Mouse (Mus musculus) heart, adult 8-10 months (tissue): Measurements from ENCODE around the gene Fgf9. TPM values are rescaled to one million over a fixed set of nuclear protein-coding genes. Genes with fewer than 3 reads are reported as not detected.

Source experiments
- total RNA-seq, 4 experiments: library from RNA; stranded (reverse); gene quantifications; 2 replicates each; pipeline ENCODE4 v1.2.4; 2022

The Fgf9 gene
- total RNA-seq, 4 experiments from 2014 or later = 7.3 to 9.1 (median 7.7) TPM

Other genes with a start within 250 kb of the Fgf9 start
- under 1 TPM in 1 of 4 experiments, not detected in 3; 0.49 TPM for gene Ska3, start 244.4 kb upstream of the Fgf9 start, total RNA-seq
- gene Mrpl57, start 244.3 kb upstream of the Fgf9 start, total RNA-seq = 10 to 100 TPM; 61.9 to 72.6 (median 67.9) TPM
- 1 to 10 TPM; 4.4 to 9.8 (median 7.4) TPM for gene Zdhhc20, start 180.3 kb upstream of the Fgf9 start, total RNA-seq
- 10 to 100 TPM; 76.3 to 95.8 (median 84.0) TPM for gene Micu2, start 71.3 kb upstream of the Fgf9 start, total RNA-seq